ENCODE assay signal across 21 mouse cellular contexts in the genomic region with DNA sequence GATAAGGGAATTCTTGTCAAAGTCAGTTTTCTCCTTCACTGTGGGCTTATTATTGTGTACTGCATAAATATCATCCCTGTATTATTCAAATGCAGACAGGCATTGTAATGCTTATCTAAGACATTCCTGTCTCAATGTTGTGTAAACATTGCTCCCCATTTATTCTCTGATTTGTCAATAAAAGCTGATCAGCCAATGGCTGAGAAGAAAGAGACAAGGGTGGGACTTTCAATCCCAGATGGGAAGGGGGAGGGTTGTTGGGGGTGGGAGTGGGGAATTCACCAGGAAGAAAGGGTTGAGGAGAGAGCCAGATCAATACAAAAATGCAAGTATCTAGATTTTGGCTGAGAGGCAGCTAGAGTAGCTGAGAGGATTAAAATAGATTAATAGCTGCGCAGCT. TPM values are rescaled to one million over a fixed set of nuclear protein-coding genes. Genes with fewer than 3 reads are reported as not detected.
"Had no signal": no experiment of that assay in that cellular context is flagged by ENCODE, and none has a peak within 500 bp of the region (broad histone marks: within the 10 kb centered on the region; RNA-seq: fewer than 3 reads in every experiment).

No protein-coding gene starts in this region.

- H3K9ac ChIP-seq: kidney, embryonic 15.5 days; limb, embryonic 12.5 days; liver, embryonic 13.5 days; liver, postnatal 0 days; stomach, embryonic 15.5 days had no signal

- H3K27ac ChIP-seq: kidney, embryonic 15.5 days; limb, embryonic 12.5 days; liver, embryonic 13.5 days; stomach, embryonic 15.5 days had no signal

- H3K4me2 ChIP-seq: kidney, embryonic 15.5 days; limb, embryonic 12.5 days; liver, embryonic 13.5 days; stomach, embryonic 15.5 days had no signal

- ATAC-seq: liver, postnatal 0 days had no signal

- H3K36me3 ChIP-seq: kidney, embryonic 15.5 days; limb, embryonic 12.5 days; liver, embryonic 13.5 days; stomach, embryonic 15.5 days had no signal

- H3K9me3 ChIP-seq: kidney, embryonic 15.5 days; liver, embryonic 13.5 days; stomach, embryonic 15.5 days had no signal

- DNase-seq: kidney, adult 2 months; kidney, postnatal 14 days; layer of hippocampus, adult 9-11 months; layer of hippocampus, postnatal 36 days; liver; liver, embryonic 13.5 days; liver, postnatal 0 days; lung, postnatal 36 days; right cerebral cortex, postnatal 14 days; thymus, postnatal 36 days had no signal

- H3K4me3 ChIP-seq: kidney, embryonic 15.5 days; limb, embryonic 12.5 days; liver, embryonic 13.5 days; stomach, embryonic 15.5 days had no signal

RNA-seq across cellular contexts. Expression of gene Gm11037, which starts 35.6 kb away (rescaled TPM):
- total RNA-seq: layer of hippocampus, postnatal 36 days; left cerebral cortex, postnatal 36 days; megakaryocyte progenitor cell, adult 5-6 weeks; midbrain, postnatal 0 days had no signal
- polyA plus RNA-seq: kidney, adult 2 months; kidney, embryonic 15.5 days; large intestine, adult 2 months; limb, embryonic 12.5 days; liver, embryonic 13.5 days; liver, postnatal 0 days; midbrain, postnatal 0 days; neural tube, embryonic 14.5 days; spleen, adult 2 months; stomach, embryonic 15.5 days; testis, adult 2 months; thymus, postnatal 0 days had no signal
